Mouse (Mus musculus) frontal cortex, postnatal 25 days (tissue): ENCODE data around the gene Tenm2.

Source experiments
- DNase-seq, 2 experiments: peaks; one replicate each; pipeline ENCODE4 v3.0.0; 2022; ENCODE audit warnings: low spot score in 2 of 2

Tenm2 gene

GRCm38 (mm10) chr11:36484466-36485069, 751.2 kb downstream of the Tenm2 start:
- DNase-seq: no peak

GRCm38 (mm10) chr11:36482136-36482535, 753.6 kb downstream of the Tenm2 start:
- DNase-seq: no peak

GRCm38 (mm10) chr11:36481524-36481923, 754.2 kb downstream of the Tenm2 start:
- no peak for DNase-seq

GRCm38 (mm10) chr11:36481086-36481485, 754.7 kb downstream of the Tenm2 start:
- DNase-seq: no peak

- no peak for DNase-seq
Measured at GRCm38 (mm10) chr11:36469811-36470551, 765.8 kb downstream of the Tenm2 start.

GRCm38 (mm10) chr11:36458451-36458850, 777.3 kb downstream of the Tenm2 start:
- DNase-seq: no peak

- no peak for DNase-seq
Measured at GRCm38 (mm10) chr11:36454076-36454475, 781.7 kb downstream of the Tenm2 start.

GRCm38 (mm10) chr11:36452436-36452835, 783.3 kb downstream of the Tenm2 start:
- no peak for DNase-seq

- DNase-seq: no peak
Measured at GRCm38 (mm10) chr11:36446351-36446750, 789.4 kb downstream of the Tenm2 start.

- no peak for DNase-seq
Measured at GRCm38 (mm10) chr11:36443821-36444220, 791.9 kb downstream of the Tenm2 start.

GRCm38 (mm10) chr11:36441801-36442200, 794.0 kb downstream of the Tenm2 start:
- no peak for DNase-seq

- no peak for DNase-seq
Measured at GRCm38 (mm10) chr11:36436251-36436650, 799.5 kb downstream of the Tenm2 start.

GRCm38 (mm10) chr11:36428947-36429346, 806.8 kb downstream of the Tenm2 start:
- no peak for DNase-seq

- no peak for DNase-seq
Measured at GRCm38 (mm10) chr11:36424959-36425358, 810.8 kb downstream of the Tenm2 start.

GRCm38 (mm10) chr11:36420047-36420446, 815.7 kb downstream of the Tenm2 start:
- DNase-seq: no peak

GRCm38 (mm10) chr11:36415244-36415643, 820.5 kb downstream of the Tenm2 start:
- no peak for DNase-seq

GRCm38 (mm10) chr11:36410881-36411280, 824.9 kb downstream of the Tenm2 start:
- DNase-seq: no peak

- no peak for DNase-seq
Measured at GRCm38 (mm10) chr11:36395803-36396710, 839.7 kb downstream of the Tenm2 start.

- DNase-seq: no peak
Measured at GRCm38 (mm10) chr11:36384696-36385095, 851.1 kb downstream of the Tenm2 start.

GRCm38 (mm10) chr11:36371814-36372213, 864.0 kb downstream of the Tenm2 start:
- no peak for DNase-seq

GRCm38 (mm10) chr11:36365067-36365466, 870.7 kb downstream of the Tenm2 start:
- DNase-seq: no peak

GRCm38 (mm10) chr11:36364441-36364840, 871.3 kb downstream of the Tenm2 start:
- no peak for DNase-seq
